Comparison of ENCODE assay signal across 33 mouse cellular contexts in genomic region chr1:134089074-134089473, GRCm38 (mm10). TPM values are rescaled to one million over a fixed set of nuclear protein-coding genes. Genes with fewer than 3 reads are reported as not detected.
"Had no signal": no experiment of that assay in that cellular context is flagged by ENCODE, and none has a peak within 500 bp of the region (broad histone marks: within the 10 kb centered on the region; RNA-seq: fewer than 3 reads in every experiment).

No protein-coding gene starts in this region.

- H3K27me3 ChIP-seq: heart, embryonic 13.5 days; heart, embryonic 15.5 days; hindbrain, embryonic 15.5 days; kidney, embryonic 15.5 days; limb, embryonic 13.5 days; limb, embryonic 15.5 days had no signal

- H3K9me3 ChIP-seq: heart, embryonic 13.5 days; heart, embryonic 15.5 days; hindbrain, embryonic 13.5 days; hindbrain, embryonic 15.5 days; kidney, embryonic 15.5 days; limb, embryonic 13.5 days; limb, embryonic 15.5 days had no signal

- H3K9ac ChIP-seq: heart, embryonic 13.5 days; heart, embryonic 15.5 days; hindbrain, embryonic 13.5 days; hindbrain, embryonic 15.5 days; kidney, embryonic 15.5 days; limb, embryonic 13.5 days; limb, embryonic 15.5 days had no signal

- H3K4me2 ChIP-seq: heart, embryonic 11.5 days; heart, embryonic 13.5 days; heart, embryonic 15.5 days; hindbrain, embryonic 13.5 days; hindbrain, embryonic 15.5 days; kidney, embryonic 15.5 days; limb, embryonic 13.5 days; limb, embryonic 15.5 days had no signal

- H3K36me3 ChIP-seq: heart, embryonic 13.5 days; heart, embryonic 15.5 days; hindbrain, embryonic 13.5 days; hindbrain, embryonic 15.5 days; kidney, embryonic 15.5 days; limb, embryonic 13.5 days; limb, embryonic 15.5 days had no signal

- H3K27ac ChIP-seq: heart, adult 2 months; heart, embryonic 13.5 days; heart, embryonic 15.5 days; hindbrain, embryonic 13.5 days; hindbrain, embryonic 15.5 days; hindbrain, postnatal 0 days; kidney, embryonic 15.5 days; kidney, postnatal 0 days; limb, embryonic 13.5 days; limb, embryonic 15.5 days had no signal

- H3K4me3 ChIP-seq: heart, adult 2 months; heart, embryonic 13.5 days; heart, embryonic 15.5 days; hindbrain, embryonic 13.5 days; hindbrain, embryonic 15.5 days; kidney, embryonic 15.5 days; limb, embryonic 13.5 days; limb, embryonic 15.5 days had no signal

- DNase-seq: gastrocnemius, postnatal 14 days; gastrocnemius, postnatal 36 days; heart, adult 2 months; heart, postnatal 14 days; heart, postnatal 36 days; kidney, adult 11 months; kidney, adult 2 months; kidney, adult 9 months; kidney, postnatal 14 days; kidney, postnatal 36 days; layer of hippocampus, adult 9-11 months; layer of hippocampus, postnatal 36 days; left cerebral cortex, postnatal 4 days had no signal

- ATAC-seq: hindbrain, postnatal 0 days; intestine, embryonic 16.5 days had no signal

RNA-seq across cellular contexts. Expression of gene Chit1, which starts 22.0 kb away (rescaled TPM):
- total RNA-seq: gastrocnemius, adult 18-20 months; gastrocnemius, adult 8-10 months; gastrocnemius, postnatal 14 days; gastrocnemius, postnatal 36 days; heart, adult 2 months; heart, postnatal 14 days; heart, postnatal 36 days; hematopoietic stem cell, adult 5-6 weeks; hindbrain, postnatal 0 days; layer of hippocampus, postnatal 36 days; left cerebral cortex, adult 18-20 months; left cerebral cortex, postnatal 25 days had no signal
- polyA plus RNA-seq: hindbrain, embryonic 11.5 days; intestine, embryonic 14.5 days; intestine, embryonic 16.5 days; kidney, adult 2 months; large intestine, adult 2 months; limb, embryonic 11.5 days had no signal

RNA-seq across cellular contexts. Expression of gene Fmod, which starts 52.0 kb away (rescaled TPM):
- total RNA-seq: hematopoietic stem cell, adult 5-6 weeks had no signal
